Mouse (Mus musculus): ENCODE measurements around the gene Pira2. TPM values are rescaled to one million over a fixed set of nuclear protein-coding genes. Genes with fewer than 3 reads are reported as not detected.
"Not testable (repeated sequence)": the region's sequence is repeated elsewhere in the genome, so short reads cannot be mapped to it uniquely, and the experiment has no call there.

Gene Pira2
- polyA plus RNA-seq (2014; fragmentation: Nextera tagmentation; extraction: Ambion mirVana): not detected in 2 replicates

DNA sequence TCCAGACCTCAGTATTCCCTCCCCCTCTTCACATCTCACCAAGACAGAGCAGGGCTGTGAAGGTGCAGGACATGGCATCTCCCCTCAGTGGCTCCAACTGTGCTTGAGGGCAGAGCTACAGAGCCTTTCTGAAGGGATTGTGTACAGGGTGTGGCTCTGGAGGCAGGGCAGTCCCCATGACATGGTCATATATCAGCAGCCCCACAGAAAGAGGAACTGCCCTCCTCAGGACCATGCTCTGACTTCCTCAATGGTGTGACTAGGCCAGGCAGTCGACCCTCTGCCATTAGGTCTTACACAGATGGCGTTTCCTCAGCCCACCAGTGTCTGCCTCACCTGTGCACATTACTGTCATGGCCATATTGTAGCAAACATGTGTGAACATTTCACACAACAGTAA is at the start of gene Pira2:
Gene Pira2, minus strand, starts transcription at position 101 of the 400 bp plus-strand sequence.
- whole genome bisulfite sequencing: no CpG with 5 or more reads among the region's 2 CpGs
- not testable (repeated sequence) for H3K9ac ChIP-seq (ENCODE audit: low read length); H3K27me3 ChIP-seq (ENCODE audit: control insufficient read depth, insufficient read depth, low read length); DNase-seq (ENCODE audit: low spot score, missing footprints); H3K4me1 ChIP-seq (ENCODE audit: control insufficient read depth, insufficient read depth, low read length); H3K27ac ChIP-seq (ENCODE audit: low read depth, low read length); ATAC-seq (ENCODE audit: low FRiP score); H3K4me3 ChIP-seq (ENCODE audit: low read depth, low read length); H3K4me2 ChIP-seq; H3K9me3 ChIP-seq (ENCODE audit: control insufficient read depth, low read length); H3K36me3 ChIP-seq (ENCODE audit: control insufficient read depth, insufficient read depth, low read length)

DNA sequence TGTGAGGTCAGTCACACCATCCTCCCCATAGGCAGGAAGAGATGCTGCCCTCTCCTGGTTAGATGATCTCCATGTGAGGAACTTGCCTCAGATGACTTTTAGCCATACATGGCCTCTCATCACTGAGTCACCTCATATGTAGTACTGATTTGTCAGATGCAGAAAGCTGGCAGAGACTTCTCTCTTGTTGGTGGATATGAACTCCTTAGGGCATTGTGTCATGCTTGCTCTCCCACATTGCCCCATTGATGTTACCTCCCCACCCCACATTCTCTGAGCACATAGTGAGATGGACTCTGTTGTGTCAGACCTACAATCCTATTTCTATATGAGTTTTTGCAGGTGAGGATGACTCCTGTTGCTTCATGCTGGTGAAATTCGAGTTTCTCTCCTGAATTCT is 30.2 kb upstream of the Pira2 start:
- WGBS: no CpG with 5 or more reads among the region's 1 CpGs
- DNase-seq (ENCODE audit: low spot score, missing footprints); H3K36me3 ChIP-seq (ENCODE audit: control insufficient read depth, insufficient read depth, low read length); H3K4me2 ChIP-seq; H3K4me1 ChIP-seq (ENCODE audit: control insufficient read depth, insufficient read depth, low read length); H3K4me3 ChIP-seq (ENCODE audit: low read depth, low read length); ATAC-seq (ENCODE audit: low FRiP score); H3K27ac ChIP-seq (ENCODE audit: low read depth, low read length); H3K9me3 ChIP-seq (ENCODE audit: control insufficient read depth, low read length); H3K9ac ChIP-seq (ENCODE audit: low read length); H3K27me3 ChIP-seq (ENCODE audit: control insufficient read depth, insufficient read depth, low read length): not testable (repeated sequence)

DNA sequence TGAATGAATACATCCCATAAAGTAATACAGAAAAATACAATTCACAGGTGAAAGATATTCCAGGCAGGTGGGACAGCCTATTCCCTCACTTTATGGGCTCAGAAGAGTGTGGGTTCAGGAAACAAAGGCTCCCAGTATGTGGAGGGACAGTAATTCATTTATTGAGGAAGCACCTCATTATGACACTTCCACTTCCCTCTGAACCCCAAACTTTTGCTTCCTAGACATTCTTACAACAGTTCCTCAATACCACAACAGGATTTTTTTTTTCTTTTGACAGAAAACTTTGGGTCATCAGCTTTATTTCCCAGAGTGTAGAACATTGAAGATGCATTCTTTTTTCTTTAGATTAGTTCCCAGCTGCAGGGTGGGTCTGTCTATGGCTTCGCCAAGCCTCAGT is 7.0 kb downstream of the Pira2 start:
- H3K36me3 ChIP-seq (ENCODE audit: control insufficient read depth, insufficient read depth, low read length); H3K4me3 ChIP-seq (ENCODE audit: low read depth, low read length); H3K9me3 ChIP-seq (ENCODE audit: control insufficient read depth, low read length); H3K27me3 ChIP-seq (ENCODE audit: control insufficient read depth, insufficient read depth, low read length); H3K4me1 ChIP-seq (ENCODE audit: control insufficient read depth, insufficient read depth, low read length); H3K9ac ChIP-seq (ENCODE audit: low read length); H3K4me2 ChIP-seq; H3K27ac ChIP-seq (ENCODE audit: low read depth, low read length); ATAC-seq (ENCODE audit: low FRiP score); DNase-seq (ENCODE audit: low spot score, missing footprints): not testable (repeated sequence)
- WGBS: no CpG with 5 or more reads among the region's 1 CpGs

DNA sequence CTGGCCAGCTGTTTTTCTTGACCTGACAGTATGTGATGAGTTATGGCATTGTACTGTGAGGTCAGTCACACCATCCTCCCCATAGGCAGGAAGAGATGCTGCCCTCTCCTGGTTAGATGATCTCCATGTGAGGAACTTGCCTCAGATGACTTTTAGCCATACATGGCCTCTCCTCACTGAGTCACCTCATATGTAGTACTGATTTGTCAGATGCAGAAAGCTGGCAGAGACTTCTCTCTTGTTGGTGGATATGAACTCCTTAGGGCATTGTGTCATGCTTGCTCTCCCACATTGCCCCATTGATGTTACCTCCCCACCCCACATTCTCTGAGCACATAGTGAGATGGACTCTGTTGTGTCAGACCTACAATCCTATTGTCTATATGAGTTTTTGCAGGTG is 14.2 kb downstream of the Pira2 start:
- not testable (repeated sequence) for H3K27me3 ChIP-seq (ENCODE audit: control insufficient read depth, insufficient read depth, low read length); H3K9me3 ChIP-seq (ENCODE audit: control insufficient read depth, low read length); H3K4me1 ChIP-seq (ENCODE audit: control insufficient read depth, insufficient read depth, low read length); DNase-seq (ENCODE audit: low spot score, missing footprints); H3K4me2 ChIP-seq; H3K4me3 ChIP-seq (ENCODE audit: low read depth, low read length); H3K27ac ChIP-seq (ENCODE audit: low read depth, low read length); H3K9ac ChIP-seq (ENCODE audit: low read length); H3K36me3 ChIP-seq (ENCODE audit: control insufficient read depth, insufficient read depth, low read length); ATAC-seq (ENCODE audit: low FRiP score)

DNA sequence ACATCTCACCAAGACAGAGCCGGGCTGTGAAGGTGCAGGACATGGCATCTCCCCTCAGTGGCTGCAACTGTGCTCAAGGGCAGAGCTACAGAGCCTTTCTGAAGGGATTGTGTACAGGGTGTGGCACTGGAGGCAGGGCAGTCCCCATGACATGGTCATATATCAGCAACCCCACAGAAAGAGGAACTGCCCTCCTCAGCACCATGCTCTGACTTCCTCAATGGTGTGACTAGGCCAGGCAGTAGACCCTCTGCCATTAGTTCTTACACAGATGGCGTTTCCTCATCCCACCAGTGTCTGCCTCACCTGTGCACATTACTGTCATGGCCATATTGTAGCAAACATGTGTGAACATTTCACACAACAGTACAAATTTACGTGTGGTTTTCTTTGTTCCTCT is 19.3 kb downstream of the Pira2 start, which contains the start of gene Gm15448:
Gene Gm15448, minus strand, starts transcription at position 89 of the 400 bp plus-strand sequence.
- DNase-seq (ENCODE audit: low spot score, missing footprints); H3K4me3 ChIP-seq (ENCODE audit: low read depth, low read length); H3K9me3 ChIP-seq (ENCODE audit: control insufficient read depth, low read length); H3K9ac ChIP-seq (ENCODE audit: low read length); H3K4me1 ChIP-seq (ENCODE audit: control insufficient read depth, insufficient read depth, low read length); H3K4me2 ChIP-seq; H3K27me3 ChIP-seq (ENCODE audit: control insufficient read depth, insufficient read depth, low read length); H3K36me3 ChIP-seq (ENCODE audit: control insufficient read depth, insufficient read depth, low read length); H3K27ac ChIP-seq (ENCODE audit: low read depth, low read length); ATAC-seq (ENCODE audit: low FRiP score): not testable (repeated sequence)
- WGBS: 55% methylated on average over 1 of the region's 3 CpGs

DNA sequence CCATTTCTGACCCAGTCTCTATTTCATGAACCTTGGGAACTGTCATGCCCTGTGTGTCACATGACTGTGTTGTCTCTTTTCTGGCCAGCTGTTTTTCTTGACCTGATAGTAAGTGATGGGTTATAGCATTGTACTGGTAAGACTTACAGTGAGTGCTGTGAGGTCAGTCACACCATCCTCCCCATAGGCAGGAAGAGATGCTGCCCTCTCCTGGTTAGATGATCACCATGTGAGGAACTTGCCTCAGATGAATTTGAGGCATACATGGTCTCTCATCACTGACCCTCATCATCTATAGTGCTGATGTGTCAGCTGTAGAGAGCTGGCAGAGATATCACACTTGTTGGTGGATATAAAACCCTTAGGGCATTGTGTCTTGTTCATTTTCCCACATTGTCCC is 32.9 kb downstream of the Pira2 start:
- not testable (repeated sequence) for H3K4me3 ChIP-seq (ENCODE audit: low read depth, low read length); ATAC-seq (ENCODE audit: low FRiP score); H3K9ac ChIP-seq (ENCODE audit: low read length); H3K4me2 ChIP-seq; H3K9me3 ChIP-seq (ENCODE audit: control insufficient read depth, low read length); DNase-seq (ENCODE audit: low spot score, missing footprints); H3K36me3 ChIP-seq (ENCODE audit: control insufficient read depth, insufficient read depth, low read length); H3K4me1 ChIP-seq (ENCODE audit: control insufficient read depth, insufficient read depth, low read length); H3K27ac ChIP-seq (ENCODE audit: low read depth, low read length); H3K27me3 ChIP-seq (ENCODE audit: control insufficient read depth, insufficient read depth, low read length)

DNA sequence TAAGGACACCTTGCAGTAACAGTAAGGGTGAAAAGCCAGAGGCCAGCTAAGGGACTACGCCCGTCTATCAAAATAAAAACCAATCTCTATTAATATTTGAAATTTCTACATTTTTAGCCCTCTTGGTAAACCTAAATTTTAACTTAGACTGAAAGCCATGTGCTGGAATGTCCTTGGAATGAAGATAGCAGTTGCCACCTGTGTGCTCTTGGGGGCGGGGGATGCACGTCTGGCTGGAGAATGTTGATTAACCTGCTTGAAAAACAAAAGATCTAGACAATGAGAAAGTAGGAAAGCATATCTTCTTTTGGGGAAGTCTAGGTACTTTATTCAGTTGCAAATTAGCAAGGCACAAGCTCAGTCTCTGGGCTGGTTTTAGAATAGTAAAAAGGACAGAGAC is 41.9 kb downstream of the Pira2 start:
- ATAC-seq (ENCODE audit: low FRiP score); H3K27me3 ChIP-seq (ENCODE audit: control insufficient read depth, insufficient read depth, low read length); H3K27ac ChIP-seq (ENCODE audit: low read depth, low read length); H3K4me1 ChIP-seq (ENCODE audit: control insufficient read depth, insufficient read depth, low read length); DNase-seq (ENCODE audit: low spot score, missing footprints); H3K4me2 ChIP-seq; H3K4me3 ChIP-seq (ENCODE audit: low read depth, low read length); H3K9me3 ChIP-seq (ENCODE audit: control insufficient read depth, low read length); H3K9ac ChIP-seq (ENCODE audit: low read length); H3K36me3 ChIP-seq (ENCODE audit: control insufficient read depth, insufficient read depth, low read length): not testable (repeated sequence)
- 83% methylated on average over 4 of the region's 4 CpGs for WGBS

DNA sequence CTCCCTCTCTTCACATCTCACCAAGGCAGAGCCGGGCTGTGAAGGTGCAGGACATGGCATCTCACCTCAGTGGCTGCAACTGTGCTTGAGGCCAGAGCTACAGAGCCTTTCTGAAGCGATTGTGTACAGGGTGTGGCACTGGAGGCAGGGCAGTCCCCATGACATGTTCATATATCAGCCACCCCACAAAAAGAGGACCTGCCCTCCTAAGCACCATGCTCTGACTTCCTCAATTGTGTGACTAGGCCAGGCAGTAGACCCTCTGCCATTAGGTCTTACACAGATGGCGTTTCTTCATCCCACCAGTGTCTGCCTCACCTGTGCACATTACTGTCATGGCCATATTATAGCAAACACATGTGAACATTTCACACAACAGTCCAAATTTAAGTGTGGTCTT is 44.9 kb downstream of the Pira2 start:
- ATAC-seq (ENCODE audit: low FRiP score); H3K4me3 ChIP-seq (ENCODE audit: low read depth, low read length); H3K36me3 ChIP-seq (ENCODE audit: control insufficient read depth, insufficient read depth, low read length); H3K9me3 ChIP-seq (ENCODE audit: control insufficient read depth, low read length); H3K9ac ChIP-seq (ENCODE audit: low read length); H3K4me1 ChIP-seq (ENCODE audit: control insufficient read depth, insufficient read depth, low read length); H3K27ac ChIP-seq (ENCODE audit: low read depth, low read length); H3K4me2 ChIP-seq; H3K27me3 ChIP-seq (ENCODE audit: control insufficient read depth, insufficient read depth, low read length); DNase-seq (ENCODE audit: low spot score, missing footprints): not testable (repeated sequence)
- 79% methylated on average over 3 of the region's 3 CpGs for WGBS

DNA sequence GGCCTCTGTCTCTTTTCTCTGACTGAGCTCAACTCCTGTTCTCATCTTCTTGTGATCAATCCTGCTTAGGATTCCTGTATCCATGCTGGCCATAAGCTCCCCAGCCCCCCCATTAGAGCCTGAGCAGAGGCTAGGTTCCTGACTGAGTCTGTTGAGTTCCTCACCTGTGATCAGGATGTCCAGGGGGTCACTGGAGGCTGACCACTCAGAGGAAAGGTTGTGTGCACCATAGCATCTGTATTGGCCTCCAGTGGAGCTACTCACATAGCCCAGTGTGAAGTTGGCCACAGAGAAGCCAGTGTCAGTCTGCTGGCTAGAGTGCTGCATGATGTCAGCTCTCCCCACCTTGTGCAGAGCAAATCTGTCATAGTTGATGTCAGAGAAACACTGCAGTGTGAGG is 48.6 kb downstream of the Pira2 start:
- not testable (repeated sequence) for ATAC-seq (ENCODE audit: low FRiP score); H3K4me3 ChIP-seq (ENCODE audit: low read depth, low read length); H3K27ac ChIP-seq (ENCODE audit: low read depth, low read length); H3K9me3 ChIP-seq (ENCODE audit: control insufficient read depth, low read length); H3K9ac ChIP-seq (ENCODE audit: low read length); H3K27me3 ChIP-seq (ENCODE audit: control insufficient read depth, insufficient read depth, low read length); DNase-seq (ENCODE audit: low spot score, missing footprints); H3K4me1 ChIP-seq (ENCODE audit: control insufficient read depth, insufficient read depth, low read length); H3K4me2 ChIP-seq; H3K36me3 ChIP-seq (ENCODE audit: control insufficient read depth, insufficient read depth, low read length)
